Mouse (Mus musculus): ENCODE measurements around the gene Lacc1.

- TF ChIP-seq CTCF (IDR thresholded peaks at IDR 0.05; ENCODE audit: extremely low read depth, insufficient read depth, low read length), result no peak
- TF ChIP-seq POLR2A (IDR thresholded peaks at IDR 0.05; ENCODE audit: extremely low read depth, insufficient read depth, low read length), result no peak
Observed at GRCm38 (mm10) chr14:77053288-77053687, 16.6 kb upstream of the Lacc1 start.

All from cortical plate, adult 2 months (tissue).